Mouse (Mus musculus) heart, embryonic 12.5 days (tissue): ENCODE results near the gene Skida1. TPM values are rescaled to one million over a fixed set of nuclear protein-coding genes. Genes with fewer than 3 reads are reported as not detected.

Source experiments
- ATAC-seq: fragments of 200-750 bp; cut with Nextera tagmentation; 2 replicates; pipeline ENCODE4 v1.8.0; 2017; ENCODE audit warnings: moderate TSS enrichment, moderate library complexity; ENCODE audit not compliant: insufficient number of reproducible peaks, low FRiP score
- H3K27ac ChIP-seq: fragments of 300-500 bp; sonication (generic); 2 replicates; pipeline ENCODE4 v1.5.1; 2016; ENCODE audit warnings: mild to moderate bottlenecking, moderate library complexity; ENCODE audit not compliant: poor library complexity, severe bottlenecking
- H3K27me3 ChIP-seq: fragments of 300-500 bp; sonication (generic); replicated peaks from 2 replicates; pipeline ENCODE4 v1.6.1; 2016; ENCODE audit warnings: mild to moderate bottlenecking, moderate library complexity
- H3K36me3 ChIP-seq: fragments of 300-500 bp; sonication (generic); 2 replicates; pipeline ENCODE4 v1.6.1; 2016; ENCODE audit warnings: mild to moderate bottlenecking, moderate library complexity
- H3K4me1 ChIP-seq: fragments of 300-500 bp; sonication (generic); replicated peaks from 2 replicates; pipeline ENCODE4 v1.6.1; 2016; ENCODE audit warnings: mild to moderate bottlenecking
- H3K4me2 ChIP-seq: fragments of 300-500 bp; sonication (generic); 2 replicates; pipeline ENCODE4 v1.6.1; 2016; ENCODE audit warnings: mild to moderate bottlenecking, moderate library complexity
- H3K4me3 ChIP-seq: fragments of 300-500 bp; sonication (generic); 2 replicates; pipeline ENCODE4 v1.5.1; 2016; ENCODE audit warnings: mild to moderate bottlenecking
- H3K9ac ChIP-seq: fragments of 300-500 bp; sonication (generic); 2 replicates; pipeline ENCODE4 v1.6.1; 2016; ENCODE audit warnings: mild to moderate bottlenecking, moderate library complexity
- H3K9me3 ChIP-seq: fragments of 300-500 bp; sonication (generic); replicated peaks from 2 replicates; pipeline ENCODE4 v1.6.1; 2016; ENCODE audit warnings: mild to moderate bottlenecking, moderate library complexity
- WGBS: fragments of 180-500 bp; shearing (Covaris S2); methylation state at CpG from one replicate; pipeline ENCODE4 v1.1.7; 2016; 5-methylcytosine and 5-hydroxymethylcytosine counted together
- polyA plus RNA-seq: library from polyadenylated mRNA; unstranded; fragments of >200 nt; fragmentation: Nextera tagmentation; extraction: Ambion mirVana; gene quantifications from 2 replicates; pipeline ENCODE4 v1.2.1, GENCODE M21; 2016

The Skida1 gene
- polyA plus RNA-seq, 1 experiment from 2014 or later, result 7.7 TPM

DNA sequence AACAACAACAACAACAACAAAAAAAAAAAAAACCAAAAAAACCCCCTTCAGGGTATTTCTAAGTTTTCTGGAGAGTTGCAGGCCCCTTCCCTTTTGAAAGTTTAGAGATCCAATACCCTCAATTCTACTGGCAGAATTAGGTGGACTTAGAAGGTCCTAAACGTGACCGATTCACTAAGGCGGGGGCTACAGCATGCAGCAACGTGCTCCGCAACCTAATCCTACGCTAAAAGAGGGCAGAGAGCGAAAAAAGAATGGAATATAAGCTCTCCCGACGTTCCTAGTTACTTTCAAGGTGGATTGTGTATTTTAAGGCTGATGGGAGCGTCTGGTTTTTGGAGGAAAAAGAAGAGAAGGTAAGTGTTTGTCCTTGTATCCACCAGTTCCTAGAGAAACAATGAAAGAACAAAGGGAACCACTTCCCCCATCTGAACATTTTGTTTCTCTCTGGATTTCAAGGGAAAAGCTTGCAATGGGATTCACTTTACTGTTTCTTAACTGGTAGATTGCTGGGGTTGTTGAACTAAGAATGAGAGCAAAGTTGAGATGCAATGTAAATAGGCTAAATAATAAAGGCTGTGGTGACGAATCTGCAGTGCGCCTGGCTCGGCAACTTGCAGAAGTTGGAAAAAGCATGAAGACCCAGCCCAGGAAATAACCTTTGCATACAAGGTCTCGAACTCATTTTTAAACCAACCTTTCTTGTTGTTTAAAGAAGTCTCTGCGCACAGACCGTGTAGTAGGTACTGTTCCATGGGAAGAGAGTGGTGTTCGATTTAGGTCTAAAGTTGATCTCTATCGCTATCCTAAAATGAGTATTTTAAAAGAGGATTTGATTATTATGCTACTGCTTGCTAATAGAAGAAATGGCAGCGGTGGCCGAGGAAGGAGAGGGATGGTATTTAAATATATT is 6.4 kb upstream of the Skida1 start, which contains the start of gene Mllt10:
TSS of gene Mllt10 (plus strand) at position 222 of the 913 bp plus-strand sequence.
- H3K4me1 ChIP-seq, result peaks cover 19% of the 10 kb centered on the region
- no peak for ATAC-seq
- no peaks in the 10 kb centered on the region for H3K27me3 ChIP-seq
- peak within 1 kb of the TSS; percentile 99 for H3K4me2 ChIP-seq
- no peaks in the 10 kb centered on the region for H3K36me3 ChIP-seq
- peak within 1 kb of the TSS; percentile 100 for H3K27ac ChIP-seq
- peak within 1 kb of the TSS; percentile 99 for H3K9ac ChIP-seq
- H3K4me3 ChIP-seq, result peak within 1 kb of the TSS; percentile 61
- no peaks in the 10 kb centered on the region for H3K9me3 ChIP-seq
- WGBS, result 2% methylated on average over 20 of the region's 20 CpGs

DNA sequence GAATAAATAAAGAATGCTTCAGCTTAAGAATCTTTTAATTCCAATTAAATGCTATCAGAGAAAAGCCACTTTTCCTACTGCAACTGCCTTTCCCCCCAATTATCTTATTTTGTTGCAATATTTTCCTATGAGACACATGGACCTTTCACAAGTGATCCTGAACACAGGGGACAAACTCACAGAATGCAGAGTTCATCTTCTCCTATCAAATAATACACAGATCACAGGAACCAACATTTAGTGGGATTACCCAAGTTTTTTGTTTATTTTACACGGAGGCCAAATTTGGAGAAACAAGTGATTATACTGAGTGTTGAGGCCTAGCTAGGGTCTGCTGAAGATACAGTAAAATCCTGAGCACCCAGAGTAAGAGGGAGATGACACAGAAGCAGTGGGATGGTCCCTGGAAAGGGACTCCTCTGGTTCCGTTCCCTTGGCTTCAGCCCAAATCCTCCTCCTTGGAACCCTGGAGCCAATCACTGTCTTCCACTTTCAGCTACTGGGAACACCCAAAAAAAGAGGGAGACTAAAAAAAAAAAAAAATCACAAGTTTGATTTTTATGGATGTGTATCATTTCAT is 5.2 kb upstream of the Skida1 start:
- Histone ChIP-seq H3K27me3 (no peaks in the 10 kb centered on the region), H3K9ac (no peak overlapping the region), H3K4me2 (peak overlapping the region; percentile 46), H3K36me3 (no peaks in the 10 kb centered on the region), H3K27ac (0 out of 2 replicates have a peak overlapping the region, but pooled peaks have one; percentile 29), H3K4me1 (peaks cover 26% of the 10 kb centered on the region), H3K4me3 (no peak overlapping the region), H3K9me3 (no peaks in the 10 kb centered on the region)
- ATAC-seq, result no peak
- 14% methylated on average over 2 of the region's 2 CpGs for WGBS

- ATAC-seq, result no peak
- WGBS, result 52% methylated on average over 1 of the region's 1 CpGs
- no peaks in the 10 kb centered on the region for H3K27me3 ChIP-seq
- no peak overlapping the region for H3K27ac ChIP-seq
- no peak overlapping the region for H3K9ac ChIP-seq
- no peak overlapping the region for H3K4me2 ChIP-seq
- H3K4me1 ChIP-seq, result peaks cover 24% of the 10 kb centered on the region
- H3K36me3 ChIP-seq, result no peaks in the 10 kb centered on the region
- H3K9me3 ChIP-seq, result no peaks in the 10 kb centered on the region
- no peak overlapping the region for H3K4me3 ChIP-seq
Observed at GRCm38 (mm10) chr2:18053243-18053950, 4.5 kb upstream of the Skida1 start.

GRCm38 (mm10) chr2:18052581-18052980 is 3.7 kb upstream of the Skida1 start:
- Histone ChIP-seq H3K4me1 (peaks cover 24% of the 10 kb centered on the region), H3K4me3 (no peak overlapping the region), H3K27ac (no peak overlapping the region), H3K4me2 (no peak overlapping the region), H3K9me3 (no peaks in the 10 kb centered on the region), H3K36me3 (no peaks in the 10 kb centered on the region), H3K27me3 (no peaks in the 10 kb centered on the region), H3K9ac (no peak overlapping the region)
- no peak for ATAC-seq
- WGBS, result 74% methylated on average over 3 of the region's 3 CpGs

- 0 out of 2 replicates have a peak overlapping the region, but pooled peaks have one; percentile 1 for H3K9ac ChIP-seq
- H3K27me3 ChIP-seq, result no peaks in the 10 kb centered on the region
- 71% methylated on average over 3 of the region's 3 CpGs for WGBS
- no peaks in the 10 kb centered on the region for H3K9me3 ChIP-seq
- H3K4me1 ChIP-seq, result peaks cover 24% of the 10 kb centered on the region
- no peak overlapping the region for H3K27ac ChIP-seq
- no peaks in the 10 kb centered on the region for H3K36me3 ChIP-seq
- peak overlapping the region; percentile 27 for H3K4me2 ChIP-seq
- no peak for ATAC-seq
- no peak overlapping the region for H3K4me3 ChIP-seq
Observed at GRCm38 (mm10) chr2:18051831-18052170, 3.0 kb upstream of the Skida1 start.

- Histone ChIP-seq H3K4me1 (peaks cover 24% of the 10 kb centered on the region), H3K4me3 (peak overlapping the region; percentile 94), H3K9ac (peak overlapping the region; percentile 68), H3K27ac (peak overlapping the region; percentile 99; the same call in 1 of the 2 replicates), H3K4me2 (peak overlapping the region; percentile 81), H3K27me3 (no peaks in the 10 kb centered on the region), H3K36me3 (no peaks in the 10 kb centered on the region), H3K9me3 (no peaks in the 10 kb centered on the region)
- no peak for ATAC-seq
- 29% methylated on average over 11 of the region's 11 CpGs for WGBS
Observed at GRCm38 (mm10) chr2:18051026-18051830, 2.4 kb upstream of the Skida1 start.

GRCm38 (mm10) chr2:18050541-18050985 is 1.7 kb upstream of the Skida1 start:
- 13% methylated on average over 10 of the region's 10 CpGs for WGBS
- peak overlapping the region; percentile 94 for H3K4me3 ChIP-seq
- no peaks in the 10 kb centered on the region for H3K27me3 ChIP-seq
- no peak for ATAC-seq
- no peaks in the 10 kb centered on the region for H3K36me3 ChIP-seq
- H3K9ac ChIP-seq, result peak overlapping the region; percentile 68
- peak overlapping the region; percentile 99 for H3K27ac ChIP-seq
- H3K9me3 ChIP-seq, result no peaks in the 10 kb centered on the region
- H3K4me2 ChIP-seq, result peak overlapping the region; percentile 81
- H3K4me1 ChIP-seq, result peaks cover 27% of the 10 kb centered on the region

- peak overlapping the region; percentile 81 for H3K4me2 ChIP-seq
- no peaks in the 10 kb centered on the region for H3K27me3 ChIP-seq
- H3K4me1 ChIP-seq, result peaks cover 27% of the 10 kb centered on the region
- 19% methylated on average over 2 of the region's 2 CpGs for WGBS
- H3K27ac ChIP-seq, result peak overlapping the region; percentile 99
- ATAC-seq, result no peak
- H3K36me3 ChIP-seq, result no peaks in the 10 kb centered on the region
- H3K9me3 ChIP-seq, result no peaks in the 10 kb centered on the region
- peak overlapping the region; percentile 94 for H3K4me3 ChIP-seq
- H3K9ac ChIP-seq, result peak overlapping the region; percentile 100; the same call in 1 of the 2 replicates
Observed at GRCm38 (mm10) chr2:18050018-18050417, 1.2 kb upstream of the Skida1 start.

- 5% methylated on average over 11 of the region's 11 CpGs for WGBS
- ATAC-seq, result no peak
- peaks cover 27% of the 10 kb centered on the region for H3K4me1 ChIP-seq
- peak overlapping the region; percentile 99 for H3K27ac ChIP-seq
- H3K36me3 ChIP-seq, result no peaks in the 10 kb centered on the region
- H3K4me3 ChIP-seq, result peak overlapping the region; percentile 94
- H3K4me2 ChIP-seq, result peak overlapping the region; percentile 81
- no peaks in the 10 kb centered on the region for H3K9me3 ChIP-seq
- peak overlapping the region; percentile 100 for H3K9ac ChIP-seq
- no peaks in the 10 kb centered on the region for H3K27me3 ChIP-seq
Observed at GRCm38 (mm10) chr2:18049279-18049821, 499 bp upstream of the Skida1 start.
